Mouse (Mus musculus) intestine, embryonic 14.5 days (tissue): ENCODE data around the gene H2-Q10. TPM values are rescaled to one million over a fixed set of nuclear protein-coding genes. Genes with fewer than 3 reads are reported as not detected.
A peak's percentile ranks its signal among the peaks of the same experiment; 100 is the strongest.

ENCODE experiments used
- ATAC-seq: fragments of 200-750 bp; cut with Nextera tagmentation; replicated peaks from 2 replicates; pipeline ENCODE4 v1.8.0; 2017; ENCODE audit warnings: low read depth, moderate number of reproducible peaks, moderate TSS enrichment, moderate library complexity; ENCODE audit not compliant: low FRiP score, low TSS enrichment
- DNase-seq: peaks from one replicate; pipeline ENCODE4 v3.0.0-alpha.2; 2018; ENCODE audit warnings: low spot score
- H3K27ac ChIP-seq: fragments of 300-500 bp; sonication (generic); 2 replicates; pipeline ENCODE4 v1.5.1; 2014; ENCODE audit warnings: low read depth, mild to moderate bottlenecking, control low read depth
- H3K27me3 ChIP-seq: fragments of 300-500 bp; sonication (generic); replicated peaks from 2 replicates; pipeline ENCODE4 v1.6.1; 2014; ENCODE audit warnings: low read length, control low read depth; ENCODE audit not compliant: control insufficient read depth, insufficient read depth
- H3K36me3 ChIP-seq: fragments of 300-500 bp; sonication (generic); 2 replicates; pipeline ENCODE4 v1.6.1; 2014; ENCODE audit warnings: low read length, control low read depth; ENCODE audit not compliant: control insufficient read depth, insufficient read depth
- H3K4me1 ChIP-seq: fragments of 300-500 bp; sonication (generic); replicated peaks from 2 replicates; pipeline ENCODE4 v1.6.1; 2014; ENCODE audit warnings: low read length, control low read depth, mixed read lengths; ENCODE audit not compliant: control insufficient read depth, insufficient read depth
- H3K4me2 ChIP-seq: fragments of 300-500 bp; sonication (generic); 2 replicates; pipeline ENCODE4 v1.6.1; 2014; ENCODE audit warnings: low read length
- H3K4me3 ChIP-seq: fragments of 300-500 bp; sonication (generic); 2 replicates; pipeline ENCODE4 v1.5.1; 2014; ENCODE audit warnings: low read depth, low read length, control low read depth, mixed read lengths
- H3K9ac ChIP-seq: fragments of 300-500 bp; sonication (generic); 2 replicates; pipeline ENCODE4 v1.6.1; 2014; ENCODE audit warnings: mild to moderate bottlenecking, low read length
- H3K9me3 ChIP-seq: fragments of 300-500 bp; sonication (generic); 2 replicates; pipeline ENCODE4 v1.6.1; 2016; ENCODE audit warnings: low read length, control low read depth; ENCODE audit not compliant: control insufficient read depth
- WGBS: fragments of 180-500 bp; shearing (Covaris S2); extraction: QIAGEN DNeasy Blood & Tissue Kit; methylation state at CpG from one replicate; pipeline ENCODE4 v1.1.7; 2014; 5-methylcytosine and 5-hydroxymethylcytosine counted together
- polyA plus RNA-seq: library from polyadenylated mRNA; unstranded; fragments of >200 nt; fragmentation: Nextera tagmentation; extraction: Ambion mirVana; gene quantifications from 2 replicates; pipeline ENCODE4 v1.2.1, GENCODE M21; 2014

H2-Q10 gene
- polyA plus RNA-seq, 1 experiment from 2014 or later, result 10.0 TPM

- H3K27ac ChIP-seq, result no peak overlapping the region
- peak overlapping the region; percentile 70 for H3K4me2 ChIP-seq
- H3K4me3 ChIP-seq, result peak overlapping the region; percentile 61
- H3K9ac ChIP-seq, result peak overlapping the region; percentile 55
- no peak for DNase-seq
- 7% methylated on average over 25 of the region's 25 CpGs for WGBS
- H3K36me3 ChIP-seq, result peaks cover 10% of the 10 kb centered on the region; the same call in 1 of the 2 replicates
- peak; percentile 14 for ATAC-seq
- H3K9me3 ChIP-seq, result no peaks in the 10 kb centered on the region
- H3K27me3 ChIP-seq, result no peaks in the 10 kb centered on the region
- H3K4me1 ChIP-seq, result peaks cover 22% of the 10 kb centered on the region; the same call in 1 of the 2 replicates
These were observed 46.2 kb downstream of the H2-Q10 start for GRCm38 (mm10) chr17:35515911-35516640.

- H3K4me3 ChIP-seq, result peak within 1 kb of the TSS; percentile 61
These were observed 47.0 kb downstream of the H2-Q10 start, which contains the start of the genes Tcf19 and Cchcr1 for GRCm38 (mm10) chr17:35516652-35517500. TSS of gene Tcf19 (minus strand) at chr17:35516824. TSS of gene Cchcr1 (plus strand) at chr17:35517100.

DNA sequence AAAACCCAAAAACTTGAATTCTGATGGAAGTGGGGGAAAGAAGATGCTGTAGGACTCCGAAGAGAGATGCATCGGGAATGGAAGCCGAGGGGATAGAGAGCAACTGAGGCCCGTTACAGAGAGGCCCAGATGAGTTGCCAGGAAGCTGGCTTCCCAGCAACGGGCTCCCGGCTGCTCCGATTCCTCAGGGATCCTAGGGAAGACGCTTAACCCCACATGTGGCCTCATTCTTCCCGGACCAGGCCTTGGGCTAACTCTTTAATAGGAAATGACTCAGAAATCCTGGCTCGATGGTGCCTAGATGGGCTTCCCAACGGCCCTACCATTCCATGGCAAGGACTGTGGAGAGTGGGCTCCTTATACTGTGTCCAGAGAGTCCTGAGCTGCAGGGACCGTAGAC is 47.6 kb downstream of the H2-Q10 start:
- peak; percentile 59 for DNase-seq
- Histone ChIP-seq H3K9ac (peak overlapping the region; percentile 53), H3K27me3 (no peaks in the 10 kb centered on the region), H3K4me1 (peaks cover 22% of the 10 kb centered on the region; the same call in 1 of the 2 replicates), H3K4me2 (peak overlapping the region; percentile 83), H3K27ac (peak overlapping the region; percentile 47; the same call in 1 of the 2 replicates), H3K36me3 (peaks cover 13% of the 10 kb centered on the region), H3K9me3 (no peaks in the 10 kb centered on the region), H3K4me3 (peak overlapping the region; percentile 61)
- WGBS, result 6% methylated on average over 12 of the region's 12 CpGs
- no peak for ATAC-seq

More at GRCm38 (mm10) chr17:35516652-35517500, 47.0 kb downstream of the H2-Q10 start, which contains the start of the genes Tcf19 and Cchcr1:
- Histone ChIP-seq H3K27me3 (no peaks in the 10 kb centered on the region), H3K4me2 (peak within 1 kb of the TSS; percentile 83), H3K4me1 (peaks cover 22% of the 10 kb centered on the region; the same call in 1 of the 2 replicates), H3K9ac (peak within 1 kb of the TSS; percentile 55), H3K9me3 (no peaks in the 10 kb centered on the region), H3K36me3 (peaks cover 14% of the 10 kb centered on the region), H3K27ac (peak within 1 kb of the TSS; percentile 47; the same call in 1 of the 2 replicates)
- WGBS, result under 1% methylated on average over 67 of the region's 67 CpGs
- DNase-seq (peak; percentile 97), ATAC-seq (peak; percentile 96)

Other genes starting within 250 kb of the H2-Q10 start
- 0.39 and 0.88 TPM in 2 replicates for gene Gm16181, start 249.3 kb upstream of the H2-Q10 start, polyA plus RNA-seq
- gene Atp6v1g2, start 236.4 kb upstream of the H2-Q10 start, polyA plus RNA-seq, result 5.8 and 5.9 TPM in 2 replicates
- gene Nfkbil1, start 234.3 kb upstream of the H2-Q10 start, polyA plus RNA-seq, result 3.1 and 4.3 TPM in 2 replicates
- gene Ddx39b, start 228.3 kb upstream of the H2-Q10 start, polyA plus RNA-seq, result 458 and 500 TPM in 2 replicates
- gene H2-D1, start 207.4 kb upstream of the H2-Q10 start, polyA plus RNA-seq, result 102 and 108 TPM in 2 replicates
- gene H2-Q1, start 149.7 kb upstream of the H2-Q10 start, polyA plus RNA-seq, result 1.2 and 1.6 TPM in 2 replicates
- gene H2-Q2, start 127.8 kb upstream of the H2-Q10 start, polyA plus RNA-seq, result 37.3 and 39.1 TPM in 2 replicates
- gene H2-Q4, start 90.5 kb upstream of the H2-Q10 start, polyA plus RNA-seq, result 2.5 and 4.4 TPM in 2 replicates
- 2.0 and 2.1 TPM in 2 replicates for gene H2-Q6, start 45.2 kb upstream of the H2-Q10 start, polyA plus RNA-seq
- gene H2-Q7, start 30.9 kb upstream of the H2-Q10 start, polyA plus RNA-seq, result 8.1 and 9.0 TPM in 2 replicates
- 0.13 TPM in 1 of 2 replicates, not detected in the other for gene Pou5f1, start 35.9 kb downstream of the H2-Q10 start, polyA plus RNA-seq
- 68.7 and 79.4 TPM in 2 replicates for gene Tcf19, start 46.7 kb downstream of the H2-Q10 start, polyA plus RNA-seq
- 13.6 and 15.9 TPM in 2 replicates for gene Cchcr1, start 47.0 kb downstream of the H2-Q10 start, polyA plus RNA-seq
- gene Psors1c2, start 63.1 kb downstream of the H2-Q10 start, polyA plus RNA-seq, result 0.36 and 0.66 TPM in 2 replicates
- gene Cdsn, start 82.0 kb downstream of the H2-Q10 start, polyA plus RNA-seq, result 0.11 and 0.12 TPM in 2 replicates
- not detected in 2 replicates for gene 2300002M23Rik, start 97.4 kb downstream of the H2-Q10 start, polyA plus RNA-seq
- 3.3 and 3.6 TPM in 2 replicates for gene Sfta2, start 131.5 kb downstream of the H2-Q10 start, polyA plus RNA-seq
- not detected in 2 replicates for gene Gm9573, start 156.5 kb downstream of the H2-Q10 start, polyA plus RNA-seq
- 0.39 and 0.77 TPM in 2 replicates for gene Mucl3, start 173.6 kb downstream of the H2-Q10 start, polyA plus RNA-seq
- gene Vars2, start 197.5 kb downstream of the H2-Q10 start, polyA plus RNA-seq, result 16.0 and 18.1 TPM in 2 replicates
- 47.2 and 49.9 TPM in 2 replicates for gene Gtf2h4, start 203.7 kb downstream of the H2-Q10 start, polyA plus RNA-seq
- gene Ddr1, start 234.5 kb downstream of the H2-Q10 start, polyA plus RNA-seq, result 44.6 and 45.1 TPM in 2 replicates